Mouse (Mus musculus) heart, embryonic 14.5 days (tissue): Measurements from ENCODE around the gene Bcar1. TPM values are rescaled to one million over a fixed set of nuclear protein-coding genes. Genes with fewer than 3 reads are reported as not detected.

ENCODE experiments used
- ATAC-seq: fragments of 200-750 bp; cut with Nextera tagmentation; 2 replicates; pipeline ENCODE4 v1.8.0; 2017; ENCODE audit warnings: low read depth, moderate TSS enrichment; ENCODE audit not compliant: insufficient number of reproducible peaks, insufficient read depth, low FRiP score
- H3K27ac ChIP-seq, 2 experiments: fragments of 200-500 bp in 1 of 2; fragments of 300-500 bp in 1 of 2; sonication (generic) in 1 of 2; replicated peaks in 1 of 2; 2 replicates each; pipeline ENCODE4 v1.5.1; 2012 to 2014; ENCODE audit warnings: low read depth in 2 of 2, low read length in 2 of 2, control low read depth in 1 of 2, mild to moderate bottlenecking in 1 of 2, mixed read lengths in 1 of 2; ENCODE audit not compliant: control insufficient read depth in 1 of 2, insufficient read depth in 1 of 2
- H3K27me3 ChIP-seq: fragments of 300-500 bp; sonication (generic); 2 replicates; pipeline ENCODE4 v1.6.1; 2014; ENCODE audit warnings: mild to moderate bottlenecking, low read length, control low read depth; ENCODE audit not compliant: control insufficient read depth, insufficient read depth
- H3K36me3 ChIP-seq: fragments of 300-500 bp; sonication (generic); 2 replicates; pipeline ENCODE4 v1.6.1; 2014; ENCODE audit warnings: mild to moderate bottlenecking, control low read depth, low read length, mixed read lengths; ENCODE audit not compliant: control insufficient read depth, insufficient read depth
- H3K4me1 ChIP-seq, 2 experiments: fragments of 200-500 bp in 1 of 2; fragments of 300-500 bp in 1 of 2; sonication (generic) in 1 of 2; 2 replicates each; pipeline ENCODE4 v1.6.1; 2012 to 2014; ENCODE audit warnings: low read length in 2 of 2, control low read depth in 1 of 2, mixed read lengths in 1 of 2; ENCODE audit not compliant: control insufficient read depth in 2 of 2, insufficient read depth in 2 of 2
- H3K4me2 ChIP-seq: fragments of 300-500 bp; sonication (generic); 2 replicates; pipeline ENCODE4 v1.6.1; 2014; ENCODE audit warnings: mild to moderate bottlenecking, low read length
- H3K4me3 ChIP-seq, 2 experiments: fragments of 200-500 bp in 1 of 2; fragments of 300-500 bp in 1 of 2; sonication (generic) in 1 of 2; 2 replicates each; pipeline ENCODE4 v1.5.1; 2012 to 2014; ENCODE audit warnings: low read length in 2 of 2, mild to moderate bottlenecking in 2 of 2, control low read depth in 1 of 2, low read depth in 1 of 2, moderate library complexity in 1 of 2; ENCODE audit not compliant: control insufficient read depth in 1 of 2, insufficient read depth in 1 of 2
- H3K9ac ChIP-seq: fragments of 300-500 bp; sonication (generic); 2 replicates; pipeline ENCODE4 v1.6.1; 2014; ENCODE audit warnings: mild to moderate bottlenecking, low read length
- H3K9me3 ChIP-seq: fragments of 300-500 bp; sonication (generic); 2 replicates; pipeline ENCODE4 v1.6.1; 2016; ENCODE audit warnings: low read length, control low read depth; ENCODE audit not compliant: control insufficient read depth
- WGBS: fragments of 180-500 bp; shearing (Covaris S2); extraction: QIAGEN DNeasy Blood & Tissue Kit; methylation state at CpG from one replicate; pipeline ENCODE4 v1.1.7; 2014; 5-methylcytosine and 5-hydroxymethylcytosine counted together
- polyA plus RNA-seq: library from polyadenylated mRNA; unstranded; fragments of >200 nt; fragmentation: Nextera tagmentation; extraction: Ambion mirVana; gene quantifications from 2 replicates; pipeline ENCODE4 v1.2.1, GENCODE M21; 2014

Bcar1 gene
- polyA plus RNA-seq, 1 experiment from 2014 or later = 50.8 TPM

DNA sequence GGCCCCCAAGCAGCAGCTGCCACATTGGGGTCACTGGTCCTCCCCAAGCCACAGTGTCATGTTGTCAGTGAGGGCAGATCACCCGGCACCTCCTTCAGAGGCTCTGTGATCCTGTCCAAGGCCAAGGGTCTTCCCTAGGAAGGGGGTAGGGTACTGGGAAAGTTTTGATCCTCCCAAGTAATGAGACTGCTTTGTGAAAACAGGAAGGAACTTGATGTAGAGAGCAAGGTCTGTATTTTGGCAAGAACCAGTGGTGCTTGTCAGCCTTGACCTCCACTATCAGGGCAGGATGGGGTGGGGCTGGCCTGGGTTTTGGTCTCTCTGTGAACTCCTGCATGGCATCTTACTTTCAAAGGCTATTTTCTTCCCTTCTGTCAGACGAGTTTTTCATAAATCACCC, 10.5 kb upstream of the Bcar1 start:
- no peaks in the 10 kb centered on the region for H3K27me3 ChIP-seq
- H3K4me2 ChIP-seq = peak overlapping the region; percentile 24; the same call in 1 of the 2 replicates
- no peaks in the 10 kb centered on the region for H3K9me3 ChIP-seq
- H3K4me3 ChIP-seq = no peak overlapping the region
- H3K36me3 ChIP-seq = no peaks in the 10 kb centered on the region
- H3K4me1 ChIP-seq = peaks cover 10% of the 10 kb centered on the region in 2 experiments
- H3K9ac ChIP-seq = no peak overlapping the region
- WGBS = 25% methylated on average over 2 of the region's 2 CpGs
- H3K27ac ChIP-seq = peak overlapping the region in 1 of 2 experiments; percentile 31; a peak in 1 of 4 replicates
- peak; percentile 18; the same call in 1 of the 2 replicates for ATAC-seq

DNA sequence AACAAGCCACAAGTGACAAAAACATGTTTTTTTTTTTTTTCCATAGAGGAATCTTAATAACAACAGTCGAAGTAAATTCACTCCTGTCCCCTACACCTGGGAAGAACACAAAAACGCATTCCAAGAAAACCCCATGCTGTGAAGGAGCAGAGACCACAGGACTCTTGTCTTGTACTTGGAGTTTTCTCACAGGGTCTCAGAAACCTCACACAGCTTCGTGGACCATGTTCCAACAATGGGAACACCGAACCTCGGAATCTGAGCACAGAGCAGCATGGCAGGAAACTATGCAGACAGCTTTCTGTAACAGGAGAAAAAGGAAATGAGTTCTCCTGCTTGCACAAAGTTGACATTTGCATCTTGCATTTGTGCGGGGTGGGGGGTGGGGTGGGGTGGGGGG, 5.2 kb upstream of the Bcar1 start:
- no peaks in the 10 kb centered on the region for H3K9me3 ChIP-seq
- no peaks in the 10 kb centered on the region for H3K36me3 ChIP-seq
- no peak overlapping the region for H3K9ac ChIP-seq
- peaks cover 28% of the 10 kb centered on the region in 2 experiments for H3K4me1 ChIP-seq
- H3K27me3 ChIP-seq = no peaks in the 10 kb centered on the region
- no peak overlapping the region for H3K4me2 ChIP-seq
- ATAC-seq = no peak
- no peak overlapping the region for H3K4me3 ChIP-seq
- H3K27ac ChIP-seq = no peak overlapping the region
- WGBS = 51% methylated on average over 6 of the region's 6 CpGs

DNA sequence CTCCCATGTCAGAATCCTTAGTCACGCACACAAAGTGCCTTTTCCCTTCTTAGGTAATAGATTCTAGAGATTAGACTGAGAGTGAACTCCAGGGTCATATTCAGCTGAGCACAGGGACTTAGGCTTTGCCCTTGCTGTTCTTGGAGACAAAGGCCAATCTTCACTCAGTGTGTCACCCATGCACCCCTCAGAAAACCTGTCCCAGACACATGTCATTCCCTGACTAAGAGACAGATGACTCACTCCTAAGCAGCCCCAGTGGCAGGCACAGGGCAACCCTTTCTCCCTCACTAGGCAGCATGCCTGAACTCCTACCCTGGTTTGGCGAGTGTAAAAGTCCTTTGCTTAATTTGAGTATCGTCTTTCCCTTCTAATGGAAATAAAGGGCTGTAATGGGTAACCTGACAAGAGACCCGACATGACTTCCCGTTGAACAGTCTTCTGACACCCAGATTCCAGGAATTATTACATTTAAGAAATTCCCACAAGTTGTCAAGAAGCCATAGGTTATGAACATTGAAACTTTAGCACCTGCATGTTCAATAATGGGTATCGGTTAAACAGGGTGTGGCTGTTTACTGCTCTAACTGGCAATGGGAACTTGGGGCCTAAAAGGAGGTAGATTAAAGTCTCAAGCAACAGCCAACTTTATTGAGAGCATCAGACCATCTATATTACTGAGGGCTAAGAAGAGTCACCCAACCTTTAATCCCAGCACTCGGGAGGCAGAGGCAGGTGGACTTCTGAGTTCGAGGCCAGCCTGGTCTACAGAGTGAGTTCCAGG, 4.4 kb upstream of the Bcar1 start:
- no peak overlapping the region for H3K9ac ChIP-seq
- H3K9me3 ChIP-seq = no peaks in the 10 kb centered on the region
- no peak overlapping the region for H3K4me3 ChIP-seq
- ATAC-seq = no peak
- no peaks in the 10 kb centered on the region for H3K27me3 ChIP-seq
- peak overlapping the region in 1 of 2 experiments; percentile 53; a peak in 1 of 4 replicates for H3K27ac ChIP-seq
- H3K36me3 ChIP-seq = no peaks in the 10 kb centered on the region
- peaks cover 25 to 26% of the 10 kb centered on the region in 2 experiments for H3K4me1 ChIP-seq
- no peak overlapping the region for H3K4me2 ChIP-seq
- WGBS = 74% methylated on average over 8 of the region's 8 CpGs

DNA sequence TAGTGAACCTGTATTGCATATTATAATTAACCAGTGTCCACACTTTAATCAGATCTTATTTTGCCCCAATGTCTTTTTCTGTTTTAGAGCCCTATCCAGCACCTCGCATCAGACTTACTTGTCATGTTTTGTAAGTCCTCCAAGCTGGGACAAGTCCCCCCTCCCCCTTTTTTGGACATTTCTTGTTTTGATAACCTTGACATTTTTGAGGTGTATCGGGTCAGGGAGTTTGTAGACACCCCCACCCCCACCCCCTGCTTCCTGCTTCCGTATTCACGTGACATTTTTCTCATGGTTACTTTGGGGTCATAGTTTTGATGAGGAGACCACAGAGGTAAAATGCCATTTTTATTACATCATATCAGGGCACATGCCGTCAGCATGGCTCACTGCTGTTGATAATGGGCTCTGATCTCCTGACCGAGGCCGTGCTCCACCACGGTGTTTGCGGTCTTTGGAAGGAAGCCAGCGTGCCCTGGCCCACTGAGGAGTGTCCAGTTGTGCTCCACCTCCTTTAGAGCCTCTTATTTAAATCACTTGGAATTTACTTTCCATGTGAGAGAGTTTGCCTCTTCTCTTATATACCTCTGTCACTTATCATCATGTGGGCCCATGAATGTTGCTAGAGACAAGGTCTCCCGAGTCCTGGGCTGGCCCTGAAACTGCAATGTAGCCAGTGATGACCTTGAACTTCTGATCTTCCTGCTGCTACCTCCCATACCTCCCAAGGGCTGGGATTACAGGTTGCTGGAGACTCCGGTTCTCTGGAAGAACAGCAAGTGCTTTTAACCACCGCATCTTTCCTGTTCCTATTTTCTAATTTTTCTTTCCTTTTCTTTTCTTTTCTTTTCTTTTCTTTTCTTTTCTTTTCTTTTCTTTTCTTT, 3.2 kb upstream of the Bcar1 start:
- Histone ChIP-seq H3K4me2 (no peak overlapping the region), H3K27ac (peak overlapping the region; percentile 79 to 86), H3K36me3 (no peaks in the 10 kb centered on the region), H3K9ac (no peak overlapping the region), H3K9me3 (no peaks in the 10 kb centered on the region), H3K27me3 (no peaks in the 10 kb centered on the region), H3K4me1 (peaks cover 34 to 38% of the 10 kb centered on the region in 2 experiments), H3K4me3 (no peak overlapping the region)
- no peak for ATAC-seq
- 26% methylated on average over 13 of the region's 13 CpGs for WGBS

DNA sequence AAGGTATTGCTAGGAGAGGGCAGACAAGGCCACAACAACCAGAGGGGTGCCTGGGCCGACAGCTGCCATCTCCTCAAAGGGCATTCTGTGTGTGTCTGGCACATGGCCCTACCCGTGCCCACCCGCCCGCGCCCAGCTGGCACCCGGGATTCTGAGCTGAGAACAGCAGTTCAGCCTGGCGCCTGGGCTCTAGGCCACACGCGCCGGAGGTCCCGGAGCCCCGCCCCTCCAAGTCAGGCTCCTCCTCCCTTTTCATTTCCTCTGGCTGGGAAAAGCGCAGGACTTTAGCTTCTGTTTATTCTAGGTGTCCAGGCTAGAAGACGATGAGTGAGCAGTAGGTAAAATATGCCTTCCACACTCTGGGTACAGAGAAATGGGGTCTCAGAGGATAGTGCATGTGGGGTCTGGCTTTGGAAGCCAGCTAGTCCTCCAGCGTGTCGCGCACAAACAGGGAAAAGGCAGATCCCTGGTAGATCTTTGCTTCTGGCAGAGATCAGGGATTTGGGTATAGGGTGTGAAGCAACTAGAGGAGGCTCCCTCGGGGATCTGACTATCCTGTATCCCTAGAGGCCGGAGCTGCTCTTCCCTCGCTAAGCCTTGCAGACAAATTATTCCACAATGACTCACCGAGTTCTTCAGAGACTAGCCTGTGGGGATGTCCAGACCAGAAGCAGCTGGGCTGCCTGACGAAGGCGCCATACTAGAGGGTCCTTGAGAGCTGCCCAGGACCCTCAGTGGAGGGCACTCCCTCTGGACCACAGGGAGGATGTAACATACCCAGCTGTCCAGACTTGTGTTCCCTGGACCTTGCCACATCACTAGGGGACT, 2.2 kb upstream of the Bcar1 start:
- ATAC-seq = 0 out of 2 replicates have a peak, but pooled peaks have one; percentile 10
- Histone ChIP-seq H3K4me2 (peak overlapping the region; percentile 71), H3K9ac (peak overlapping the region; percentile 64), H3K4me1 (peaks cover 38 to 49% of the 10 kb centered on the region in 2 experiments), H3K27me3 (no peaks in the 10 kb centered on the region), H3K27ac (peak overlapping the region; percentile 79 to 86), H3K36me3 (no peaks in the 10 kb centered on the region), H3K4me3 (peak overlapping the region; percentile 21 to 34; a peak in 3 of 4 replicates), H3K9me3 (no peaks in the 10 kb centered on the region)
- 4% methylated on average over 23 of the region's 23 CpGs for WGBS

DNA sequence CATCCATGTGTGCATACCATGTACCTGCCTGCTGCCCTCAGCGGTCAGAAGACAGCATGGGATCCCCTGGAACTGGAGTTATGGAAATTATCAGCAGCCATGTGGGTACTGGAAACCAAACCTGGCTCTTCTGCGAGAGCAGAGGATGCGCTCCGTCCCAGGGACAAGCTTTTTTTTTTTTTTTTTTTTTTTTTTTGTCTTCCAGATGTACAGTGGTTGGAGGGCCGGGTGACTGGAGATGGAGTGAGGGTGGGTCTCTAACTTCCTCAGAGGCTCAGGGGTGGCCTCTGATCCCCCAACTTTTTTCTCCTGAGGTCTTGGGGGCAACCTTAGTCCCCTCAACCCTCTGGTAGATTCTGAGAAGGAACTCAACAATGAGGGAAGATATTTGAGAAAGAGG, 1.5 kb upstream of the Bcar1 start:
- H3K27ac ChIP-seq = peak overlapping the region; percentile 57 to 86; a peak in 3 of 4 replicates
- H3K4me2 ChIP-seq = peak overlapping the region; percentile 71
- peaks cover 46 to 56% of the 10 kb centered on the region in 2 experiments for H3K4me1 ChIP-seq
- no peaks in the 10 kb centered on the region for H3K9me3 ChIP-seq
- no peak overlapping the region; a peak in 1 of 4 replicates for H3K4me3 ChIP-seq
- ATAC-seq = no peak
- peak overlapping the region; percentile 64 for H3K9ac ChIP-seq
- no peaks in the 10 kb centered on the region for H3K27me3 ChIP-seq
- WGBS = 75% methylated on average over 5 of the region's 5 CpGs
- no peaks in the 10 kb centered on the region for H3K36me3 ChIP-seq
